Mouse (Mus musculus) CH12.LX (cell line): Measurements from ENCODE around the gene Trmu. TPM values are rescaled to one million over a fixed set of nuclear protein-coding genes. Genes with fewer than 3 reads are reported as not detected.

ENCODE experiments used
- DNase-seq: peaks from one replicate; pipeline ENCODE4 v3.0.0-alpha.2; 2013; ENCODE audit errors: extremely low read depth
- H3K27ac ChIP-seq: 2 replicates; pipeline ENCODE4 v1.5.1; 2012; ENCODE audit warnings: low read depth, mild to moderate bottlenecking, control low read depth, moderate library complexity; ENCODE audit not compliant: insufficient read depth
- H3K27me3 ChIP-seq: replicated peaks from 2 replicates; pipeline ENCODE3; 2012; ENCODE audit warnings: inconsistent platforms
- H3K36me3 ChIP-seq, 2 experiments: replicated peaks in 1 of 2; 2 replicates each; pipeline versions ENCODE3 to v1.6.1; 2012; ENCODE audit warnings: inconsistent platforms in 1 of 2, low read length in 1 of 2, mild to moderate bottlenecking in 1 of 2, mixed read lengths in 1 of 2, moderate library complexity in 1 of 2; ENCODE audit not compliant: control insufficient read depth in 1 of 2, insufficient read depth in 1 of 2
- H3K4me1 ChIP-seq, 2 experiments: 2 replicates each; pipeline ENCODE4 v1.6.1; 2012; ENCODE audit warnings: inconsistent platforms in 1 of 2, moderate library complexity in 1 of 2; ENCODE audit not compliant: insufficient read depth in 2 of 2, control insufficient read depth in 1 of 2
- H3K4me2 ChIP-seq: 2 replicates; pipeline ENCODE4 v1.6.1; 2012; ENCODE audit warnings: low read depth, mild to moderate bottlenecking, control low read depth; ENCODE audit not compliant: poor library complexity, insufficient read depth, severe bottlenecking
- H3K4me3 ChIP-seq, 3 experiments: fragments of 150-350 bp in 1 of 3; sonication (generic) in 1 of 3; replicated peaks in 1 of 3; 2 replicates each; pipeline versions ENCODE3 to v1.5.1; 2011 to 2012; ENCODE audit warnings: low read depth in 2 of 3, low read length in 2 of 3, mild to moderate bottlenecking in 2 of 3, moderate library complexity in 2 of 3, control low read depth in 1 of 3, improper control_type of control experiment in 1 of 3, inconsistent platforms in 1 of 3, mixed read lengths in 1 of 3; ENCODE audit not compliant: poor library complexity in 1 of 3
- H3K79me2 ChIP-seq: replicated peaks from 2 replicates; pipeline ENCODE4 v1.6.1; 2012; ENCODE audit warnings: mild to moderate bottlenecking, moderate library complexity; ENCODE audit not compliant: control insufficient read depth, poor library complexity, insufficient read depth, severe bottlenecking; ENCODE audit errors: extremely low read depth
- H3K9ac ChIP-seq: 2 replicates; pipeline ENCODE4 v1.6.1; 2012; ENCODE audit warnings: low read depth, mild to moderate bottlenecking, control low read depth, moderate library complexity; ENCODE audit not compliant: insufficient read depth
- H3K9me3 ChIP-seq: replicated peaks from 2 replicates; pipeline ENCODE3; 2012; ENCODE audit warnings: low read length, inconsistent platforms, mixed read lengths
- BHLHE40 ChIP-seq: IDR thresholded peaks from 2 replicates; pipeline ENCODE4 v1.6.1; 2011; ENCODE audit warnings: mild to moderate bottlenecking, low read depth, low read length, improper control_type of control experiment
- CHD1 ChIP-seq: IDR thresholded peaks from 2 replicates; pipeline ENCODE4 v1.6.1; 2012; ENCODE audit warnings: low read depth, low read length, improper control_type of control experiment, inconsistent platforms
- CHD2 ChIP-seq: IDR thresholded peaks from 2 replicates; pipeline ENCODE4 v1.6.1; 2011; ENCODE audit warnings: low read length, improper control_type of control experiment
- CTCF ChIP-seq, 2 experiments: IDR thresholded peaks in 1 of 2; conservative IDR thresholded peaks in 1 of 2; 2 replicates each; pipeline ENCODE4 v1.5.1; 2011 to 2012; ENCODE audit warnings: low read depth in 2 of 2, low read length in 2 of 2, improper control_type of control experiment in 1 of 2, inconsistent platforms in 1 of 2, mild to moderate bottlenecking in 1 of 2, moderate library complexity in 1 of 2
- ELF1 ChIP-seq: IDR thresholded peaks from 2 replicates; pipeline ENCODE4 v1.6.1; 2014; ENCODE audit warnings: low read depth, mild to moderate bottlenecking, inconsistent platforms, low read length, improper control_type of control experiment
- GABPA ChIP-seq: IDR thresholded peaks from 2 replicates; pipeline ENCODE4 v1.6.1; 2012; ENCODE audit warnings: low read depth, low read length, improper control_type of control experiment, inconsistent platforms; ENCODE audit not compliant: insufficient replicate concordance
- IRF4 ChIP-seq: IDR thresholded peaks from 2 replicates; pipeline ENCODE4 v1.6.1; 2014; ENCODE audit warnings: low read depth, mild to moderate bottlenecking, inconsistent platforms, low read length, improper control_type of control experiment
- KAT2A ChIP-seq: IDR thresholded peaks from 2 replicates; pipeline ENCODE4 v1.6.1; 2012; ENCODE audit warnings: low read length, improper control_type of control experiment, inconsistent platforms; ENCODE audit not compliant: insufficient replicate concordance
- MAFK ChIP-seq: IDR thresholded peaks from 2 replicates; pipeline ENCODE4 v1.6.1; 2011; ENCODE audit warnings: low read length, improper control_type of control experiment; ENCODE audit not compliant: insufficient replicate concordance
- MAX ChIP-seq: IDR thresholded peaks from 2 replicates; pipeline ENCODE4 v1.6.1; 2011; ENCODE audit warnings: low read length, improper control_type of control experiment
- NELFE ChIP-seq: IDR thresholded peaks from 2 replicates; pipeline ENCODE4 v1.6.1; 2011; ENCODE audit warnings: low read depth, low read length, improper control_type of control experiment
- NRF1 ChIP-seq: IDR thresholded peaks from 2 replicates; pipeline ENCODE4 v1.6.1; 2014; ENCODE audit warnings: low read depth, mild to moderate bottlenecking, inconsistent platforms, low read length, improper control_type of control experiment, moderate library complexity
- POLR2AphosphoS2 ChIP-seq: IDR thresholded peaks from 2 replicates; pipeline ENCODE4 v1.6.1; 2011; ENCODE audit warnings: low read depth, low read length, improper control_type of control experiment
- RAD21 ChIP-seq: IDR thresholded peaks from 2 replicates; pipeline ENCODE4 v1.6.1; 2011; ENCODE audit warnings: low read depth, mild to moderate bottlenecking, low read length, improper control_type of control experiment, moderate library complexity
- SIN3A ChIP-seq: IDR thresholded peaks from 2 replicates; pipeline ENCODE4 v1.6.1; 2012; ENCODE audit warnings: low read length, improper control_type of control experiment, inconsistent platforms
- TBP ChIP-seq: conservative IDR thresholded peaks from 2 replicates; pipeline ENCODE4 v1.6.1; 2011; ENCODE audit warnings: low read depth, low read length, improper control_type of control experiment
- UBTF ChIP-seq: IDR thresholded peaks from 2 replicates; pipeline ENCODE4 v1.6.1; 2012; ENCODE audit warnings: low read depth, mild to moderate bottlenecking, inconsistent platforms, low read length, improper control_type of control experiment, moderate library complexity
- USF2 ChIP-seq: conservative IDR thresholded peaks from 2 replicates; pipeline ENCODE4 v1.6.1; 2011; ENCODE audit warnings: low read depth, low read length, improper control_type of control experiment
- ZKSCAN1 ChIP-seq: IDR thresholded peaks from 2 replicates; pipeline ENCODE4 v1.6.1; 2012; ENCODE audit warnings: low read depth, inconsistent platforms, low read length, improper control_type of control experiment, borderline replicate concordance
- ZMIZ1 ChIP-seq: IDR thresholded peaks from 2 replicates; pipeline ENCODE4 v1.6.1; 2012; ENCODE audit warnings: low read depth, mild to moderate bottlenecking, inconsistent platforms, low read length, improper control_type of control experiment
- dilution Hi-C: fragments of 300-500 bp; cut with MboI; formaldehyde crosslinking; loops from 2 replicates; pipeline ENCODE4 v1.14.3; 2020; ENCODE audit warnings: low sequenced_read_pairs; ENCODE audit not compliant: extremely low pct_unique_long_range_greater_than_20kb, extremely low pct_ligation_motif_present
- in situ Hi-C: fragments of 300-500 bp; cut with MboI; formaldehyde crosslinking; loops from 3 replicates; pipeline ENCODE4 v1.14.3; 2019; ENCODE audit warnings: low sequenced_read_pairs, low pct_ligation_motif_present, low pct_unique_long_range_greater_than_20kb, mixed read lengths
- polyA plus RNA-seq: library from polyadenylated mRNA; unstranded; fragments of >175 nt; gene quantifications from 2 replicates; pipeline ENCODE4 v1.2.1, GENCODE M21; 2012; ENCODE audit warnings: low read depth; ENCODE audit not compliant: insufficient read length
- total RNA-seq, 2 experiments: library from RNA; depleted of rRNA; stranded (reverse); fragments of 300-350 nt in 1 of 2; fragments of >200 nt in 1 of 2; gene quantifications; 2 replicates each; pipeline ENCODE4 v1.2.3; 2012 to 2014

The Trmu gene
- total and polyA plus RNA-seq, 3 experiments = 20.2 to 26.4 (median 24.9) TPM

GRCm38 (mm10) chr15:85877336-85877735, 1.8 kb upstream of the Trmu start:
- no peak for DNase-seq
- peaks cover 44 to 63% of the 10 kb centered on the region in 2 experiments for H3K36me3 ChIP-seq
- no peak overlapping the region for H3K9ac ChIP-seq
- no peaks in the 10 kb centered on the region for H3K27me3 ChIP-seq
- in situ Hi-C loops = no loop called here
- no peaks in the 10 kb centered on the region for H3K79me2 ChIP-seq
- no peak overlapping the region for H3K4me2 ChIP-seq
- peaks cover 4 to 15% of the 10 kb centered on the region in 2 experiments for H3K4me1 ChIP-seq
- TF ChIP-seq CHD2 (no peak), RAD21 (no peak), SIN3A (no peak), KAT2A (no peak), ZMIZ1 (no peak), CHD1 (no peak), GABPA (no peak), NRF1 (no peak), BHLHE40 (no peak), ELF1 (no peak), IRF4 (no peak), TBP (no peak), POLR2AphosphoS2 (no peak), NELFE (no peak), USF2 (no peak), ZKSCAN1 (no peak), CTCF (conservative IDR thresholded peaks at IDR 0.05 in 1 of 2, IDR thresholded peaks at IDR 0.05 in 1 of 2; ENCODE audit: low read depth in 2 of 2, low read length in 2 of 2) (no peak), MAFK (no peak)
- dilution Hi-C loops = no loop called here
- no peak overlapping the region for H3K27ac ChIP-seq
- no peak overlapping the region for H3K4me3 ChIP-seq
- no peaks in the 10 kb centered on the region for H3K9me3 ChIP-seq

GRCm38 (mm10) chr15:85879498-85879895, 385 bp downstream of the Trmu start:
- TF ChIP-seq MAX = peak; percentile 9; the same call in 1 of the 2 replicates
- no peak for TF ChIP-seq UBTF
- no peak for TF ChIP-seq NELFE
- TF ChIP-seq, all 38 proteins: peak for 1

More at GRCm38 (mm10) chr15:85879498-85879895, 385 bp downstream of the Trmu start:
- Histone ChIP-seq H3K4me2 (peak overlapping the region; percentile 94), H3K27me3 (no peaks in the 10 kb centered on the region), H3K9me3 (no peaks in the 10 kb centered on the region), H3K9ac (peak overlapping the region; percentile 57), H3K4me3 (peak overlapping the region; percentile 80 to 97 (median 86)), H3K27ac (peak overlapping the region; percentile 16; the same call in 1 of the 2 replicates), H3K79me2 (no peaks in the 10 kb centered on the region), H3K36me3 (peaks cover 35 to 63% of the 10 kb centered on the region in 2 experiments), H3K4me1 (peaks cover 4 to 15% of the 10 kb centered on the region in 2 experiments)
- in situ Hi-C loops (no loop called here), dilution Hi-C loops (no loop called here)
- DNase-seq = no peak
